Mouse (Mus musculus): ENCODE measurements around the gene Tsr1.

Gene Tsr1

GRCm38 (mm10) chr11:74898517-74898827 lies 601 bp downstream of the Tsr1 start:
- no peak for DNase-seq (ENCODE audit: low spot score)

- DNase-seq (ENCODE audit: low spot score): no peak
These were observed 3.7 kb downstream of the Tsr1 start for GRCm38 (mm10) chr11:74901555-74901954.

GRCm38 (mm10) chr11:74902416-74902815 lies 4.5 kb downstream of the Tsr1 start:
- no peak for DNase-seq (ENCODE audit: low spot score)

- no peak for DNase-seq (ENCODE audit: low spot score)
These were observed 10.0 kb downstream of the Tsr1 start for GRCm38 (mm10) chr11:74907850-74908249.

GRCm38 (mm10) chr11:74908618-74909399 lies 10.9 kb downstream of the Tsr1 start:
- no peak for DNase-seq (ENCODE audit: low spot score)

- no peak for DNase-seq (ENCODE audit: low spot score)
These were observed 12.1 kb downstream of the Tsr1 start for GRCm38 (mm10) chr11:74909978-74910377.

- DNase-seq (ENCODE audit: low spot score): no peak
These were observed 14.6 kb downstream of the Tsr1 start for GRCm38 (mm10) chr11:74912492-74912891.

GRCm38 (mm10) chr11:74919249-74919648 lies 21.4 kb downstream of the Tsr1 start:
- DNase-seq (ENCODE audit: low spot score): no peak

GRCm38 (mm10) chr11:74924149-74924548 lies 26.3 kb downstream of the Tsr1 start:
- peak; percentile 32 for DNase-seq (ENCODE audit: low spot score)

GRCm38 (mm10) chr11:74925577-74926387 lies 27.9 kb downstream of the Tsr1 start, which contains the start of the genes Smg6 and Srr:
Gene Smg6 (plus strand): TSS chr11:74925823.
Gene Srr (minus strand): TSS chr11:74925948.
- DNase-seq (ENCODE audit: low spot score): peak; percentile 93

GRCm38 (mm10) chr11:74926388-74927005 lies 28.6 kb downstream of the Tsr1 start:
- DNase-seq (ENCODE audit: low spot score): peak; percentile 35

- DNase-seq (ENCODE audit: low spot score): no peak
These were observed 29.4 kb downstream of the Tsr1 start for GRCm38 (mm10) chr11:74927236-74927725.

GRCm38 (mm10) chr11:74929111-74929510 lies 31.2 kb downstream of the Tsr1 start:
- DNase-seq (ENCODE audit: low spot score): no peak

GRCm38 (mm10) chr11:74930391-74930790 lies 32.5 kb downstream of the Tsr1 start:
- no peak for DNase-seq (ENCODE audit: low spot score)

GRCm38 (mm10) chr11:74946348-74946747 lies 48.5 kb downstream of the Tsr1 start:
- peak; percentile 20 for DNase-seq (ENCODE audit: low spot score)

GRCm38 (mm10) chr11:74954901-74955300 lies 57.0 kb downstream of the Tsr1 start:
- peak; percentile 27 for DNase-seq (ENCODE audit: low spot score)

- DNase-seq (ENCODE audit: low spot score): no peak
These were observed 58.1 kb downstream of the Tsr1 start for GRCm38 (mm10) chr11:74956006-74956405.

GRCm38 (mm10) chr11:74957600-74957999 lies 59.7 kb downstream of the Tsr1 start:
- DNase-seq (ENCODE audit: low spot score): no peak

All from T-cell, adult 2 months (primary cell).